Mouse (Mus musculus): ENCODE measurements around the gene Rin2.

DNA sequence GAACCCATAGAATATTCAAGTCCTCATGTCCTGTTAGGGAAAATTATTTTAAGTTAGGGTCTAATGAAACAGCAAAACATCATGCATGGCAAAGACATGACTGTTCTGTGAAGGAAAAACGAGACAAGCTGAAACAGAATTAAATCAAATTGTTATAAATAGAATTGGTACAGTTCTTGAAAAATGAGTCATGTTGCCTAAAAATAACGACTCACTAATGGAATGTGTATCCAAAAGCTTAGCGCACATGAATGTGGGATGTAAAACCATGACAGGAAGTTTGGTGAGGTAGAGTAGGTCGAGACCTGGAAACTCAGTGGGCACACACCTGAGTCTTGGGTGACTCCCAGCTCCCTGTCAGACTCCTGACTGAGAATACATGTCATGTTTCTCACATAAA is 4.9 kb upstream of the Rin2 start:
- TF ChIP-seq EP300 (IDR thresholded peaks at IDR 0.05; ENCODE audit: insufficient read depth, low read depth, low read length) (no peak), CTCF (IDR thresholded peaks at IDR 0.05; ENCODE audit: low read depth, low read length) (no peak)

Measured in ES-Bruce4 (cell line).